Mouse (Mus musculus) right cerebral cortex, postnatal 14 days (tissue): Measurements from ENCODE around the gene Crybg2.
A peak's percentile ranks its signal among the peaks of the same experiment; 100 is the strongest.

Experiments
- DNase-seq: peaks from one replicate; pipeline ENCODE4 v3.0.0; 2022

Gene Crybg2

DNA sequence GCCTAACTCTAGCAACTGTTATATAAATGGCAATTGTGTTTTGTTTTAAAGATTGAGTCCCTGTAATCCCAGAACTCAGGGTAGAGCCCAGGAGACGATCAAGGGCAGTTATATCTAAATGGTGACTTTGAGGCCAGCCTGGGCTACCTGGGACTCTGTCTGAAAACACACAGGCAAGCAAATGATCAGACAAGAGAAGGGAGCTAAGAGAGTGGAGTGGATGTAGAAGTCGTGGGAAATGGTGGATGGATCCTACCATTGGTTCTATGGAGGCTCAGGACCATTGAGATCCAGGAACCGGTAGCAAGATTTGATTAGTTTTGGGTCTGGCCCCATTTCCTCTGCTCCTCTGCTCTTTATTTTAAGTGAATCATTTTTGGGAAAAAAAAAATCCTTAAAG is 35.5 kb downstream of the Crybg2 start:
- no peak for DNase-seq

DNA sequence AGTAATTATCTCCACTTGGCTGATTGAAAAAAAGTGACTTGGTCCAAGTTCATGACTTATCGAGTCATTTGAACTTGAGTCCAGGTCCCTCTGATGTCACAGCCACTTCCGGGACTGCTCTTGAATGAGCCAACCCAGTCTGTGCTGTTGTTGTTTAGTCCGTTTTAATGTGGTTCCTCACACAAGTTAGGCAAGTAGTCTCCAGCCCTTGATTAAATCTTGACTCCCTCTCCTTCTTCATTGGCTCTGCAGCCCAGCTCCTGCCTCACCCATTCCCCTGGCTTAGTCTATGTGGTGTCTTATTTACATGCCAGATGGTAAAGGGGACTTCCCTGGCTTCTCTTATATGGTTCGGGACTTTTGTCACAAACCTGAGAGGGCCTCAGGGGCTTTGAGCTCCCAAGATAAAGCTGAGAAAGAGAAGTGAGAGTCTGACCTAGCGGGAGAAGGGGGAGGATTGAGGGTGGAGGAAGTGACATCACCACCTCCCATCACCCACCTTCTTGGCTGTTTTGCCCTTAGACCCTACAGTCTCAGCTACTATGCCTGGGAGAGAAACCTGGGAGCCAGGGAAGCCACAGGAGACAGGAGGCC is 36.5 kb downstream of the Crybg2 start:
- DNase-seq: no peak

DNA sequence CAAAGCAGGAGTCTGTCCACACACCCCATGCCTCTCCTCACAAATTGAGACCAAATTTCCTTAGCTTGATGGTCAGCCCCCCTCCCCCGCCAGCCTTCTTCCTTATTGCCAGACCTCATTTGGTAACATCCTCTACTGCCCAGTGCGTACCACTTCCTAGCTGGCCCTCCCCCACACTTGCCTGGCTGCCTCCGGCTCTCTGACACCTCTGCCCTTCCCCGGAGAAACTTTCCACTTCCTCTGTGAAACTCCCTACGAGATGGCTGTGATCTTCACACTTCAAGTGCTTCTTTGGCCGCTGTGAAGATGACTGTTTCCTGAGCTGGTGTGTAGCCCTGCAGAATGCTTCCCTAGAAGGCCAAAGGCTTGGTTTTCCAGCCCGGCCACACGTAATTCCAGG is 38.0 kb downstream of the Crybg2 start:
- peak; percentile 48 for DNase-seq

DNA sequence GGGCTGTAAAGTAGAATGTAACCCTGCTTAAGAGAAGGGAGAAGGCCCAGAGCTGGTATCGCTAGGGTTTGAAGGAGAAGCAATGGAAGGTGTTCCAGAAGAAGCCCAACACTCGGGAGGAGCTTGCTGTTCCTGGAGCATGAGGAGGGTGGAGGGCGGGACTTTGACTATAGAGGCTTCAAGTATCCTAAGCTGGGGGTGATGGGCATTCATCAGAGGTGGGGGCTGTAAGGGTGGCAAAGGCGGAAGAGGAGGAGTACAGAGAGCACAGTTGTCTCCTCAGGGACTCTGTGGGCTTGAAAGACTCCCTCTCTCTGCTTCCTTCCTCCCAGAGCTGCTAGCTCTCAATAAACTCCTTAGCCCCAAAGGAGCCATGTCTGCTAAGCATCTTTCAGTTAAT is 39.6 kb downstream of the Crybg2 start:
- DNase-seq: no peak

DNA sequence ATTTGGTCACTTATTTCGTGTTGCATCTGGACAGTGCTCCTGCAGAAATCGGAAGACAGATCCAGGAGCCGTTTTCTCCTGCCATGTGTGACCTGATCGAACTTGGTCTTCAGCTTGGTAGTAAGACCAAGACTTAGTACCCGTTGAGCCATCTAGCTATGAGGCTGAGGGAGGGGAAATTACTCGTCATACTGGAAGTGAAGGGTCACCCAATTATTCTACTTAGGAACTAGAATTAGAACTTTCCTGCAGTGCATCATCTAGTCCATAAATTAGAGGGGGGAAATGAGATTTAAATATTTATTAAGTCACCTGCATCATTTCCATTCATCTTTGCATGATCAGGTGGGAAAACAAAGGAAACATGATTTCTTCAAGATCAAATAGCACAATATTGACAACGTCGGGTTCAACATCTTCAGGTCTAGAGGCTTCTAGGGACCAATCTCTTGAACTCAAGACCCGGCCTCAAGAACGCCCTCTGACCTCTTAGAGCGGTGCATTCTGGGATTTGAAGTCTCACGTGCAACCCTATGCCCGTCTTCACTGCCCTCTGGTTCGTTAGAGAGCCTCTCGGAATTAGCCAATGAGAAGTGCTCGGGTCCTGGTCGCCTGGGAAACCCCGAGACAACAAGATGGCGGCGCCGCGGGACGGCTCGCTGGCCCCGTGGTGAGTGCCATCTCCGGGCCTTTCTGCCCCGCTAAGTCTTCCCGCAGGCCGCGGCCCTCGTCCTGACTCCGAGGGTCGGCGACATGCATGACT is 41.5 kb downstream of the Crybg2 start, which contains the start of gene Ubxn11:
Gene Ubxn11, plus strand, starts transcription at position 592 of the 763 bp plus-strand sequence.
- DNase-seq: peak; percentile 86

DNA sequence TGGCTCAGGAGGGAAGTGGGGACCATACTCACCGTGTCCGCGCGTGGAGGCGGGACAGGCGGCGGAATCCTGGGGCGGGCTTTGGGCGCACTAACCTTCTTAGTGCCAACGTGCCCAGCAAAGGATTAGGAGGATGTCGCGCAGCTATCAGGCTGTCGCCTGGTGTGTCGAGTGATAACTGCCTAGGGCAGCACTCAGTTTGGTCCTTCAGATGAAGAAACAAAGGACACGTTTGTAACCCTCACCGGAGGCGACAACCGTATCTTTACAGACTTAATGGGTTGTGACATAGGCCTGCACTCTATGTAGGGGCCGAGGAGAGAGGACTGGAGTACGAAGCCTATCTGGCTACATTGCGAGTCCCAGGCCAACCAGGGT is 42.1 kb downstream of the Crybg2 start:
- no peak for DNase-seq

DNA sequence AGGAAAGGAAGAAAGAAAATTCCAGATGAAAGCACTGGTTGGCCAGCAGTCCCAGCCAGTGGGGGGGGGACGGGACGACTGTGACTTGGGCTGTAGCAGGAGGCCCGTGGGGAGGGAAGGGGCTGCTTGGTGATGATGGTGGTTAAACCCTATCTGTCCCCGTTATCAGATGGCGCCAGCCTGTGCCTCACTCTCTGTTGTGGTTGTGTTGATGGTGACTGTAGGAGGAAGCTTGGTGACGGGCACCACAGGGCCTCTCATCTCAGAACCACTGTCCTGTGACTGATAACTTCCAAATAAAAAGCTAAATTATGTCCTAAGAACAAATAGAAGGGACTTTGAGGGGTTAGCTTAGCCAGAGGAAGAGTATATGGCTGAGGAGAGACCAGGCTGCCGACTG is 45.5 kb downstream of the Crybg2 start:
- no peak for DNase-seq

DNA sequence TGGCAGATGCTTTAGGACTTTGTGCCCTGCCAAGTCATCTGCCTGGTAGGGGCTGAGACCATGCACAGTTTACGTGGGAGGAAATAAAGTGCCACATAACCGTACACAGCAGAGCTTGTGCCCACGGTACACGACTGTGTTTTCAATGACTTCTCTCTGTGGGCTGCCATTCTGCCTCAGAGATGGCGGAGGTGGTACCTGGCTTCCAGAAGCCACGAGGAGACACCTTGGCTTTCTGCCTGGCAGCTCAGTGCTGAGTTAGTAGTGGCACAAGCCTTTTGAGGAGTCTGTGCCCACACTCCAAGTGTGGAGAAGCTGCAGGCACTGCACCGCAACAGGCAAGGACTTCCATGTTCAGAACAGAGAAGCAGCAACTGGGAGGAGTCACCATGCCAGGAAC is 47.1 kb downstream of the Crybg2 start:
- DNase-seq: no peak

DNA sequence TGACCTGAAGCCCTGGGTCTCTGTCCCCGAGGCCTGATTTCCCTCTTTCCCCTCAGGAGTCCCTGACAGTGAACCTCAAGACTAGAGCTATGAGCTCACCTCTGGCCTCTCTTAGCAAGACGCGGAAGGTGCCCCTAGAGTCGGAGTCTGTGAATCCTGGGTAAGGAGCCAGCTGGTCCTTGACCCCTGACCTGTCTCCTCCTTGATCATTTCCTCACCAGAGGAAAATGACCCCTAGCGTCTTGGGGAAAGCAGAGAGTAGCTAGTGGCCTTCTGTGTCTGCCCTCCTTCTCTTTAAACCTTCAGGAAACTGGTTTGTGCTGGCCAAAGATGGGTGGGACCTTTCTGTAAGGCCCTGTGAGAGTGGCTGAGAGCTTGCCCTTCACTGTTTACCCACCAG is 47.6 kb downstream of the Crybg2 start:
- no peak for DNase-seq

DNA sequence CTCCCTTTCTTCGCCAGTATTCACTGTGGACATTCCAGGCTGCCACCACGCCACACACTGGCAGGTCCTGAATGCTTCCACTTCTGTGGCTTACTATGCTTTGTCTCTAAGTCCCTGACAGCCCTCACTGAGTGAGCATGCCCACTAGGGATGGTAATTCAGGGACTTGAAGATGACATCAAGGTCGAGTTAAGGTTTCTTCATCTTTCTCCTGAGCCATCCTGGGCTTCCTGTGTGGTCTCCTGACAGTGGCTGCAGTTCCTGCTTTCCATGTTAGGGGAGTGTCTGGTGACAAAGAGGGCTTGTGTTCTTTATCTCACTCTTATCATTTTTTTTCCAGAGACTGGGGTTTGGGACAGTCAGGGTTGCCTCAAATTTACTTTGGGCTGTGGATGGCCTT is 50.0 kb downstream of the Crybg2 start:
- no peak for DNase-seq

DNA sequence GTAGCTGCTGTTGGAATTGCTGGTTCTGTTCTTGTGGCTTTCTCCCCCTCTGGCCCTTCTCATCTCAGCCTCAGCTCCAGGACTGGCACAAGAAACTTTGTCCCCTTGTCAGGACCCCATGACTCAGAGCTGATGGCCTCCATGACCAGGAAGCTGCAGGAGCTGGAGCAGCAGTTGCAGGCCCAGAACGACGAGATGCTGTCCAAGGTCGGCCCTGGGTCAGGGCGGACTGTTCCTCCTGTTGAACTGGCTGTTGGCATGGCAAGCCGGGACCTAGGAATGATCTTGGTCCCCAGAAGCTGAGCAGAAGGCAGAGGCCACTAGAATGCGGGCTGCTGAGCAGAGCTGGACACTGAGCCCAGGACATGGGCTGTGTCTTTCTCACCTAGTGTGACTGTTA is 51.8 kb downstream of the Crybg2 start:
- no peak for DNase-seq

DNA sequence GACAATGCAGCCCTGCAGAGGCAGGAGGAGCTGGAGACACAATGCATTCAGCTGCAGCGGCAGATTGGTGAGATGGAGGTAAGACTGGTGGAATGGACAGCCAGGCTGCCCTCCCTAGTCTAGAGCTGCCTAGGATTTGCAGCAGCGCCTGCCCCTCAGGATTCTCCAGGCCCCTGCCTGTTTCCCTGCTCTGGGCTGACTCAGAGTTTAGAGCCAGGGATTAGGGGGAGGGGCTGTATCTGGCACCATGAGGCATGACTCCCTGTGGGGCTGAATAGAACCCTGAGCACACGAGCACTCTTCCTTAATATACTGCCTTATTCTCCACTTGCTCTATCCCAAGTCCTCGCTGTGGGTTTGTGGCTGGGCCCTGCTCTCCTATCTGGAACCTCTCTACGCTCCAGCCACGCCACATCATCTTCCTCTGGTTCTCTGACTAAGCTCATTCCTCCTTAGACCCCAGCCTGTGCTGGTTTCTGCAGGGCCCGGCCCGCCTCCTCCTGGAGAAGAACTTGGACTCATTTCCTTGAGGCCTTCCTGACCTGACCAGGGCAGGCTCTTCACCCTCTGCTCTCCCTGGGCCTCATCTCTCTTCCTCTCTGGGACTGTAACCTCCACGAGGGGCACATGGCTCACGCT is 52.9 kb downstream of the Crybg2 start:
- DNase-seq: no peak

DNA sequence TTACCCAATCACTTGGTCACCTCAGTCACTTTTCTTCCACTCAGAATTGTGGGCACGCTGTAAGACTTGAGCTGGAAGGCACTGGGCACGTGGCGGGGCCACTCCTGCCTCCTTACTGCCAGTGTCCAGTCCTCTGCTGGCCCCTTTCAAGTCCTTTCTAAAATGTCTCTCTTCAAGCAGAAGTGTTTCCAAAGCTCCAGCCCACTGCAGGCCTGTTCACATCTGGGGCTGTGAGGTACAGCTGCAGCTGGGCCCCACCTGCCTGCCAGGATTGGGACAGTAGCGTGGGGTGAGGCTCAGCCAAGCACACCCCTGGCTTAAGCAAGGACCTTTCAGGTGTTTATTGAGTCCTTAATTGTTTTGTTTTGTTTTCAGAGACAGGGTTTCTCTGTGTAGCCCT is 53.4 kb downstream of the Crybg2 start:
- no peak for DNase-seq

DNA sequence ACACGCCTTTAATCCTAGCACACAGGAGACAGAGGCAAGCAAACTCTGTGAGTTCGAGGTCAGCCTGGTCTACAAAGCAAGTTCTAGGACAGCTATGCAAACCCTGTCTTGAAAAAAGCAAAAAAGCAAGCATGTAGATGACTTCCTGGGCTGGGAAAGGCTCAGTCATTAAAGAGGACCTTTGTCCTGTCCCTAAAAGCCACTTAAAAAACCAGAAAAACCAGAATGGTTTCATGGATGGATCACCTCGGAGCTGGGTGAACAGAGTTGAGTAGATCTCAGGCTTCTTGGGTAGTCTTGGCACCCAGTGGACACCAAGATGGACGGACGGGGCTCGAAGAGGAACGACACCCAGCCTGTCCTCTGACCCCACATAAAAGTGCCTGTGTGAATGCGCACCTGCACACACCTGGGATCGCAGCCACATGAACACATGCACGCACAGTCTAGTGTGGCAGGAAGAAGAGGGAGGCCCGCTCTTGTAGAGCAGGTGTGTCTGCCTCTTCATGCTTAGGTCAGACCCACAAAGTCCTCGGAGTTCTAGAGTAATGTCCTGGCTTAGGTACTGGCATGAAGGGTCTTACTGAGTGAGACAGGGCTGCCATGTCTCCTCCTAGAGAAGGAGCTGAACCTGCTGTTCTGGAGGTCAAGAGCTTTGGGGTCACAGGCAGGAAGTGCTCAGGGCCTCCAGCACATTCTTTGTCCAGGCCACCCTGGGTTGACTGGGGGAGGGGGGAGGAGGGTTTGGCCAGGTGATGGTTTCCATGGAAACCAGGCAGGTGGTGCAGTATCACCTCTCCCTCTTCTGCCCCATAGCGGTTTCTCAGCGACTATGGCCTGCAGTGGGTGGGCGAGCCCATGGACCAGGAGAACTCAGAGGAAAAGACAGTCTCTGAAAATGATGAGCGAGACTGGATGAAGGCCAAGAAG is 54.9 kb downstream of the Crybg2 start:
- no peak for DNase-seq

DNA sequence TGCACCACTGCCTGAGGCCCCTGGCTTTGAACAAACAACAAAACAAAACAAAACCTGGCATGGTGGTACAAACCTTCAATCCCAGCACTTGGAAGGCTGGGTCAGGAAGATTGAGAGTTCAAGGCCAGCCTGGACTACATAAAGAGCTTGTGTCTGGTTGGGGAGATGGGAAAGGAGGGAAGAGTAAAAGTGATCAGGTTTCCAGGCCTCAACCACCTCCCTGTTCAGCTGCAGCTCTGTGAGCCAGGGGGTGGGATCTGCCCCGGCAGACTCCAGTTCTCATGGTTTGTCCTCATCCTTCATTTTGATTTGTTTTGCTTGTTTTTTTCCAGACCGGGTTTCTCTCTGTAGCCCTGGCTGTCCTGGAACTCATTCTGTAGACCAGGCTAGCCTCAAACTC is 55.9 kb downstream of the Crybg2 start:
- DNase-seq: no peak

DNA sequence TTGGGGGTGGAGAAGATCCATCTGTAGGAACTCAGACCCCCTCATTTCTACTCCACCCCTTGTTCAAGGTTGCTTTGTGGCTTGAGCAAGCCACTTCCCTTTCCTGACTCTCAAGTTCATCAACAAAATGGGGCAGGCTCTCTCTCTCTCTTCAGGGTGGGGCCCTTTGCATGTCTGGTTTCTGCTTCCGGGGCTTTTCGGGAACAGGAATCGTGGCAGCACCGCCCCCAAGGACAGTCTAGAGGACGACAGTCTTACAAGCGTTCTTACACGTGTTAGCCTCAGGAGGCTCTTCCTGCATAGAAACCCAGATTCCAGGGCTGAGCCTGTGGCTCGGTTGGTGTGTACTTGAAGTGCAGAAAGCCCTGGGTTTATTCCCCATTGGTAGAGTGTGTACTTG is 56.4 kb downstream of the Crybg2 start:
- no peak for DNase-seq

DNA sequence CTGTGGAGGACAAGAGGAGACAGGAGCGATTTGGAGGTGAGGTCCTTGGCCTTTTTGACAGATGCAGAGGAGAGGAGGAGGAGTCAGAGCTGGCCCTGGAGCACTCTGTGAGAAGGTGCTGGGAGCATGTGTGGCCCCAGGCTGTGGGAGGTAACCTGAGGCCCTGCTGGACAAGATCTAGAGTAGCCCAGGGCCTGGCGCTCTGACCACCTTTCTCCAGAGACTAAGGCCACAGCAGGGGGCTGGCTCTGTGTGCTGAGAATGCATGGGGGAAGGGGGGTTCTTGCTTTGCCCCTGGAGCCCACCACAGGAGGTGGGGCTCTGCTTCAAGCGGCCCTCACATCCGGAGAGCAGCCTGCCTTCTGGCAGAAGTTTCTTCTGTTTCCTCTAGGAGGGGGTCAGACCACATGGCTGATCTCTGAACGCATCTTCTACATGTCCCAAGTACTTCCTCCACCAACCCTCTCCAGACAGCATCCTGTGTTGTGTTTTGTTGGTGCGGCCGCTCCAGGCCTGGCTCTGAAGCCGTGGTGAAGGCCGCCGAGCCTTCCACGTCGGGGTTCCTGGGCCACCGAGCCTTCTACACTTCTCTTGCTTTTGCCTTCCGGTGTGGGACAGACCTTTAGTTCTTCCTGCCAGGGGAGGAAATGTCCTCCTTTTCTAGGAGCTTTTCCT is 57.6 kb downstream of the Crybg2 start:
- DNase-seq: no peak

DNA sequence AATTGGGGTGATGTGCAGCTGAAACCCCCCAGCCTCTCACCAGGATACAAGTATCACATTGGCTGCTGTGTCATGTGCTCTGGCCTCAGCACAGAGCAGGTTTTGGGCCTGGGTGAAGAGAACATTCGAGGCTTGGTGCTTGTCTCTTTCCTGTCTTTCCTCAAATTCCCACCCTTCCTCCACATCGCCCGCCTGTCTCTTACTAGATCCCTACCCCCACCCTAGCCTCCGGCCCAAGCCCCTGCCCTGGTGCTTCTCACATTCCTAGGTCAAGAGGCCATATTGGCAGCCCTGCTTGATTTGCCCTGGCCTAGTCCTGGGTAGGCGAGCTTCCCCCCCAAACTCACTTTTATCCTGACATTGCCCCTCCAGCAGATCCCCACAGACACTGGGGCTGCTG is 58.4 kb downstream of the Crybg2 start:
- DNase-seq: no peak

DNA sequence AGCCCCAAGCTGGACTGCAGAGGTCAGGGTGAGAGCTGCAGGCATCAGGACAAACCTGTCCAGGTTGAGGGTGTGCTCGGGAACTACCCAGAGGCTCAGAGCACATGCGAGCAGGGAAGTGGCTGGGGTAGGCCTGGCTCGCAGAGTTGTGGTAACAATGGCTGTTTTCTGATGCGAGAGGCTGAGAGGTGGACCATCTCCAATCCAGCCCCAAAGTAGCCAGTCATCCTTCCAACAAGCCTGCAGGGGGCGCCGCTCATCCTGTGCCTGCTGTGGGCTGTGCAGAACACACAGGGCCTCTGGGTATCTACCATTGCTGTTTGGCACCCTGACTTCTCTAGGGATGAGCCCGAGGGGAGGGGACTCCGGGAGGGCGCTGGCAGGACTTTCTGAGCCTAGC is 59.0 kb downstream of the Crybg2 start:
- DNase-seq: no peak

DNA sequence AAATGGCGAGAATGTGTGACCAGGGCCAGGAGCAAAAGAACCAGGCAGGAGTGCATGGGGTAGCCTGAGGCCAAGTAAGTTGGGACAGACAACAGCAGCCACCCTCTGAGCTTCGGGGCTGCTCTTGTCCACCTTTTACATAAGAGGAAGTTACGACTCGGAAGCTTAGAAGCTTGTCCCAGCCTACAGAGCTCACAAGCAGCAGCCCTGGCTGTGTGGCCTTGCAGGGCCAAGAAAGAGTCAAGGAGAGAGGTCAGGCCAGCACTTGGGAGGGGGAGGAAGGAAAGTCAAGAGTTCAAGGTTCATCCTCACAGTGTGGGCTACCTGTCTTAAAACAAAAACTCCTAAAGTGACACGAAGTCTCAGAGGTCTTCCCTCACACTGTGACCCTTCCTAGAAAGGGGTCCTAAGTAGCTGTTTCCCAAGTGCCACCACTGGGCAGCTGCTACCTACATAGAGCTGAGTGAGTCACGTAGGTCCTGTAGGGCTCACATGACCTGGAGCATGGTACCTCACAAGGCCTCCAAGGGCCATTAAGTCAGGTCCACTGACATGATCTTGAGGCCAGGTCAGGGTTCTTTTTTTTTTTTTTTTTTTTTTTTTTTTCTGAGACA is 59.7 kb downstream of the Crybg2 start:
- no peak for DNase-seq

DNA sequence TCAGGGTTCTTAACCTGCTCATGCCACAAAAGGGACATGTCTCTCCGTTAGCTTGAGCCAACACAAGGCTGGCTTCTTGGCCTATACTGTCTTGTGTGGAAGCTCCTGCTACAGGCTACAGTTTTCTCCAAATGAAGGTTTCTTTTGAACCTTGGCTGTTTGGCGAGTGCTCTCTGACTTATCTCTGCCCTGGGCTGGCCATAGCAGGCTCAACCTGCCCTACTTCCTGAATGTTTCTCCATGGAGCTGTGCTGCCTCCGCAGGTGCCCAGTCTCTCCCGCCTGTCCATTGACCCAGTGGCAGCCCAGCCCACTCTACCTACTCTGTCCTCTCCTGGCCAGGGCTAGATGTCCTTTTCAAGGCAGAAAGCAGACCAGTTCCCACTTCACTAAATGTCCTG is 60.3 kb downstream of the Crybg2 start:
- DNase-seq: no peak

DNA sequence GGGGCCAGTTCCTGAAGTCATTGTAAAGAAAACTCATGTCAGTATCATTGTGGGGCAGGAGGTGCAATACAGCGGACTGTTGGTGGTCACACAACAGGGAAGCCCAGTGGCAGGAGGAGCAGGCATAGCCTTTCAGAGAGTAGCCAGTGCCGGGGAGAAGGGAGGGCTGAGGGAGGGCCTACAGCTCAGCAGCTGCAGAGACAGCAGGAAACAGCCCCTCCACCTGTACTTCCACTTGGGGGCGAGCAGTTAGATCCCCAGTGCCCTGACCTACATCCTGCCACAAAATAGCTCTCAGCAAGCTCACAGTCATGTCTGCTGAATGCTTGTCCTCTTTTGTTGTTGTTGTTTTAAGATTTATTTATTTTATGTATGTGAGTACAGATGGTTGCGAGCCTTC is 61.0 kb downstream of the Crybg2 start:
- no peak for DNase-seq
